Mouse (Mus musculus) bone marrow, adult 2 months (tissue): Measurements from ENCODE around the gene Ugt1a8.

Experiments
- CTCF ChIP-seq: fragments of 200-500 bp; IDR thresholded peaks from 2 replicates; pipeline ENCODE4 v1.5.1; 2011; ENCODE audit warnings: low read length, control low read depth; ENCODE audit not compliant: control insufficient read depth, insufficient read depth
- POLR2A ChIP-seq: fragments of 200-500 bp; IDR thresholded peaks from 2 replicates; pipeline ENCODE4 v1.6.1; 2011; ENCODE audit warnings: low read depth, mild to moderate bottlenecking, control low read depth, low read length, borderline replicate concordance; ENCODE audit not compliant: control insufficient read depth

DNA sequence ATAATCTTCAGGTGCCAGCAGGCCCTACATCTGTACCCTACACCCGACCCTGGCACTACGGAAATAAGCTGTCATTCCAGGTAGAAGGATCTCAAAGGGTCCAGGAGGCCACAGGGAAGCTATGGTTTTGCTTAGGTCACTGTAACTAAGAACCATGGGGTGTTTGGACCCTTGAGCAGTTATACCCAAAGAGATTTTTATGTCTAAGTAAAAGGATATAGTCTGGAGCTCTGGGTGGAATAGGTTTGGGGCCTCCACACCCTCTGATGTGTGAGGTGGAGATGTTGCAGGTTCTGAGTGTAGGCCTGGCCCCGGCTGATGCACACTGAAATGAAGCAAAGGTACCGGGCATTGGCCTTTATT lies 146.6 kb downstream of the Ugt1a8 start:
- TF ChIP-seq POLR2A (no peak), CTCF (no peak)
